Mouse (Mus musculus): ENCODE results near the gene Cox11. TPM values are rescaled to one million over a fixed set of nuclear protein-coding genes. Genes with fewer than 3 reads are reported as not detected.

Cox11 gene
- polyA plus RNA-seq (2012; rRNA removed): 9.5 and 12.0 TPM in 2 replicates

- Histone ChIP-seq H3K4me3 (ENCODE audit: extremely low read depth, insufficient read depth, insufficient read length) (peak within 1 kb of the TSS; percentile 84), H3K27ac (ENCODE audit: insufficient read depth, low read length) (peak within 1 kb of the TSS; percentile 80), H3K36me3 (ENCODE audit: control insufficient read depth, insufficient read depth, low read length) (no peaks in the 10 kb centered on the region; the same call in 1 of the 2 replicates), H3K4me1 (ENCODE audit: control insufficient read depth, insufficient read depth, insufficient read length) (no peaks in the 10 kb centered on the region; the same call in 1 of the 2 replicates), H3K27me3 (ENCODE audit: control insufficient read depth, insufficient read depth, low read length) (no peaks in the 10 kb centered on the region)
- TF ChIP-seq CTCF (IDR thresholded peaks at IDR 0.05; ENCODE audit: extremely low read depth, insufficient read depth, insufficient read length, insufficient replicate concordance): peak; percentile 38; the same call in 1 of the 2 replicates
- TF ChIP-seq POLR2A (IDR thresholded peaks at IDR 0.05; ENCODE audit: low read depth, low read length): peak; percentile 64
- DNase-seq (ENCODE audit: low read depth in 1 of 2, low spot score in 2 of 2): peak; percentile 86 to 89
- WGBS: under 1% methylated on average over 48 of the region's 48 CpGs
These were observed at the start of gene Cox11, which contains the start of gene Stxbp4 for GRCm38 (mm10) chr11:90637440-90638311. TSS of gene Cox11 (plus strand) at chr11:90638173. TSS of gene Stxbp4 (minus strand) at chr11:90638084.

- Histone ChIP-seq H3K4me3 (ENCODE audit: extremely low read depth, insufficient read depth, insufficient read length) (no peak overlapping the region), H3K27ac (ENCODE audit: insufficient read depth, low read length) (no peak overlapping the region), H3K4me1 (ENCODE audit: control insufficient read depth, insufficient read depth, insufficient read length) (no peaks in the 10 kb centered on the region), H3K27me3 (ENCODE audit: control insufficient read depth, insufficient read depth, low read length) (no peaks in the 10 kb centered on the region), H3K36me3 (ENCODE audit: control insufficient read depth, insufficient read depth, low read length) (no peaks in the 10 kb centered on the region)
- 61% methylated on average over 1 of the region's 1 CpGs for WGBS
- TF ChIP-seq POLR2A (IDR thresholded peaks at IDR 0.05; ENCODE audit: low read depth, low read length): no peak
- no peak for TF ChIP-seq CTCF (IDR thresholded peaks at IDR 0.05; ENCODE audit: extremely low read depth, insufficient read depth, insufficient read length, insufficient replicate concordance)
- DNase-seq (ENCODE audit: low read depth in 1 of 2, low spot score in 2 of 2): no peak
These were observed 47.0 kb upstream of the Cox11 start for GRCm38 (mm10) chr11:90590996-90591395.

- no peak for DNase-seq (ENCODE audit: low read depth in 1 of 2, low spot score in 2 of 2)
- no peaks in the 10 kb centered on the region for H3K4me1 ChIP-seq (ENCODE audit: control insufficient read depth, insufficient read depth, insufficient read length)
- H3K27me3 ChIP-seq (ENCODE audit: control insufficient read depth, insufficient read depth, low read length): no peaks in the 10 kb centered on the region
- no peak overlapping the region for H3K27ac ChIP-seq (ENCODE audit: insufficient read depth, low read length)
- no peak overlapping the region for H3K4me3 ChIP-seq (ENCODE audit: extremely low read depth, insufficient read depth, insufficient read length)
- H3K36me3 ChIP-seq (ENCODE audit: control insufficient read depth, insufficient read depth, low read length): no peaks in the 10 kb centered on the region
- TF ChIP-seq CTCF (IDR thresholded peaks at IDR 0.05; ENCODE audit: extremely low read depth, insufficient read depth, insufficient read length, insufficient replicate concordance) (no peak), POLR2A (IDR thresholded peaks at IDR 0.05; ENCODE audit: low read depth, low read length) (no peak)
- WGBS: 96% methylated on average over 1 of the region's 1 CpGs
These were observed 42.1 kb upstream of the Cox11 start for GRCm38 (mm10) chr11:90595826-90596225.

DNA sequence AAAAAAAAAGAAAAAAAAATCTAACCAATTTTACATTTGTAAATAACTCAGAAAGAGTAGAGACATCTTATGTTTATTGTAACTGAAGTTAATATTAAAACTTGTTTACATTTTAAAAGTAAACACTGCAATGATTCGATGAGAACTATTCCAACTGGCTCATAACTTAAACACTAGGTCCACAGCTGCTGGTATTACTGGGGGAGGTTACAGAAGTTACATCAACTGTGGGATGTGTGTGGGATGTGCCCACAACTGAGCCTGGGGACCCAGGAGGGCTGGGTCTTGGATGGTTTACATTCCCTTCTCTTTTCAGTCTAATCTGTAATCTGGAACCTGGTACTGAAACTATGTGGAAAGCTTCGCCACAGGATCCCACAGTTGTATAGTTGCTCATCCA, 34.9 kb upstream of the Cox11 start:
- H3K4me3 ChIP-seq (ENCODE audit: extremely low read depth, insufficient read depth, insufficient read length): no peak overlapping the region
- 95% methylated on average over 2 of the region's 2 CpGs for WGBS
- TF ChIP-seq POLR2A (IDR thresholded peaks at IDR 0.05; ENCODE audit: low read depth, low read length) (no peak), CTCF (IDR thresholded peaks at IDR 0.05; ENCODE audit: extremely low read depth, insufficient read depth, insufficient read length, insufficient replicate concordance) (no peak)
- H3K27ac ChIP-seq (ENCODE audit: insufficient read depth, low read length): no peak overlapping the region
- no peaks in the 10 kb centered on the region for H3K4me1 ChIP-seq (ENCODE audit: control insufficient read depth, insufficient read depth, insufficient read length)
- no peaks in the 10 kb centered on the region for H3K36me3 ChIP-seq (ENCODE audit: control insufficient read depth, insufficient read depth, low read length)
- no peaks in the 10 kb centered on the region for H3K27me3 ChIP-seq (ENCODE audit: control insufficient read depth, insufficient read depth, low read length)
- DNase-seq (ENCODE audit: low read depth in 1 of 2, low spot score in 2 of 2): no peak

DNA sequence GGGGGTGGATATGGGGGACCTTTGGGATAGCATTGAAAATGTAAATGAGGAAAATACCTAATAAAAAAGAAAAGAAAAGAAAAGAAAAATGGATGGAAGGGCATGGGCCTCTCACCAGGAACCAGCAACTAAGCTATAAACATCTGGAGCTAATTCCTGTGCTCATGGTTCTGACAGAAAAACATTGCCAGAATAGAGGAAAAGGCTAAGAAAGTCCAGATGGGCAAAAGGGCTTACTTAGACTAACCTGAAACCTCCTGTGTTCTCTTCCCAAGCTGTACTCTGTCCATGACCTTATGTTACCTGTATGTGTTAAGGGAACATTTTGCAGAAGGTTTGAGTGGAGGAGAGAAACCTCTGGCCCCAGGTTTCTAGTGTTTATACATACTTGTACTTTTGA, 25.9 kb upstream of the Cox11 start:
- H3K27me3 ChIP-seq (ENCODE audit: control insufficient read depth, insufficient read depth, low read length): no peaks in the 10 kb centered on the region
- no peak for DNase-seq (ENCODE audit: low read depth in 1 of 2, low spot score in 2 of 2)
- TF ChIP-seq CTCF (IDR thresholded peaks at IDR 0.05; ENCODE audit: extremely low read depth, insufficient read depth, insufficient read length, insufficient replicate concordance): no peak
- TF ChIP-seq POLR2A (IDR thresholded peaks at IDR 0.05; ENCODE audit: low read depth, low read length): no peak
- no peak overlapping the region for H3K4me3 ChIP-seq (ENCODE audit: extremely low read depth, insufficient read depth, insufficient read length)
- no peaks in the 10 kb centered on the region for H3K4me1 ChIP-seq (ENCODE audit: control insufficient read depth, insufficient read depth, insufficient read length)
- no peak overlapping the region for H3K27ac ChIP-seq (ENCODE audit: insufficient read depth, low read length)
- no peaks in the 10 kb centered on the region for H3K36me3 ChIP-seq (ENCODE audit: control insufficient read depth, insufficient read depth, low read length)

GRCm38 (mm10) chr11:90614743-90615142, 23.2 kb upstream of the Cox11 start:
- Histone ChIP-seq H3K4me1 (ENCODE audit: control insufficient read depth, insufficient read depth, insufficient read length) (no peaks in the 10 kb centered on the region), H3K27ac (ENCODE audit: insufficient read depth, low read length) (no peak overlapping the region), H3K4me3 (ENCODE audit: extremely low read depth, insufficient read depth, insufficient read length) (no peak overlapping the region), H3K36me3 (ENCODE audit: control insufficient read depth, insufficient read depth, low read length) (no peaks in the 10 kb centered on the region), H3K27me3 (ENCODE audit: control insufficient read depth, insufficient read depth, low read length) (no peaks in the 10 kb centered on the region)
- 39% methylated on average over 6 of the region's 6 CpGs for WGBS
- TF ChIP-seq POLR2A (IDR thresholded peaks at IDR 0.05; ENCODE audit: low read depth, low read length): no peak
- no peak for TF ChIP-seq CTCF (IDR thresholded peaks at IDR 0.05; ENCODE audit: extremely low read depth, insufficient read depth, insufficient read length, insufficient replicate concordance)
- no peak for DNase-seq (ENCODE audit: low read depth in 1 of 2, low spot score in 2 of 2)

DNA sequence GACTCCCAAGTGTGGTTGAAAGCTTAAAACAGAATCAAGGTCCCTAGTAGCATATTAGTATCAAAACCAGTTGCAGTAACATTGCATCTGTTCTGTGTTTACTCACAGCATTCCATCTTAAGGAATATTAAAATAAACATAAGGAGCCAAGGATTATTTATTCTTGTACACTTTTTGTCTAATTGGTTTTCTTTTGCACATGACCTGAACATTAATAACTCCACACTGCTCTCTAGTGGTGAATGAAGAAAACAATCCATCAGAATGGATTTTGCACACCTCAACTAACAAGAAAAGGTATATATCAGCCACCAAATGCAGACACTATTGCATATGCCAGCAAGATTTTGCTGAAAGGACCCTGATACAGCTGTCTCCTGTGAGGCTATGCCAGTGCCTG, 21.5 kb upstream of the Cox11 start:
- Histone ChIP-seq H3K27ac (ENCODE audit: insufficient read depth, low read length) (no peak overlapping the region), H3K4me3 (ENCODE audit: extremely low read depth, insufficient read depth, insufficient read length) (no peak overlapping the region), H3K36me3 (ENCODE audit: control insufficient read depth, insufficient read depth, low read length) (no peaks in the 10 kb centered on the region), H3K27me3 (ENCODE audit: control insufficient read depth, insufficient read depth, low read length) (no peaks in the 10 kb centered on the region), H3K4me1 (ENCODE audit: control insufficient read depth, insufficient read depth, insufficient read length) (no peaks in the 10 kb centered on the region)
- DNase-seq (ENCODE audit: low read depth in 1 of 2, low spot score in 2 of 2): no peak
- no peak for TF ChIP-seq CTCF (IDR thresholded peaks at IDR 0.05; ENCODE audit: extremely low read depth, insufficient read depth, insufficient read length, insufficient replicate concordance)
- no peak for TF ChIP-seq POLR2A (IDR thresholded peaks at IDR 0.05; ENCODE audit: low read depth, low read length)
